Mouse (Mus musculus) C2C12 (cell line): ENCODE measurements around the gene Ttll7. TPM values are rescaled to one million over a fixed set of nuclear protein-coding genes. Genes with fewer than 3 reads are reported as not detected.

Source experiments
- H3K27me3 ChIP-seq: one replicate; pipeline ENCODE4 v1.6.1; 2011; ENCODE audit not compliant: control insufficient read depth, insufficient read depth, insufficient read length
- H3K36me3 ChIP-seq: one replicate; pipeline ENCODE4 v1.6.1; 2011; ENCODE audit not compliant: control insufficient read depth, insufficient read depth
- H3K4me3 ChIP-seq: one replicate; pipeline ENCODE4 v1.5.1; 2011; ENCODE audit warnings: mild to moderate bottlenecking, control low read depth; ENCODE audit not compliant: poor library complexity, insufficient read depth, severe bottlenecking
- H3K79me2 ChIP-seq: one replicate; pipeline ENCODE4 v1.6.1; 2011; ENCODE audit not compliant: control insufficient read depth, insufficient read depth
- H3K79me3 ChIP-seq: one replicate; pipeline ENCODE4 v1.6.1; 2011; ENCODE audit warnings: low read depth, control low read depth
- H3ac ChIP-seq: one replicate; pipeline ENCODE3; 2011; ENCODE audit warnings: low read depth; ENCODE audit not compliant: control insufficient read depth, insufficient read length
- CEBPB ChIP-seq: IDR thresholded peaks from one replicate; pipeline ENCODE4 v1.6.1; 2011; ENCODE audit warnings: low read depth, mild to moderate bottlenecking, control low read depth, moderate library complexity
- CTCF ChIP-seq: IDR thresholded peaks from one replicate; pipeline ENCODE4 v1.5.1; 2011; ENCODE audit not compliant: control insufficient read depth, insufficient read depth, insufficient read length
- FOSL1 ChIP-seq: IDR thresholded peaks from one replicate; pipeline ENCODE4 v1.8.0; 2011; ENCODE audit warnings: mild to moderate bottlenecking, low read length; ENCODE audit not compliant: poor library complexity, insufficient read depth, severe bottlenecking
- MAX ChIP-seq: IDR thresholded peaks from one replicate; pipeline ENCODE4 v1.6.1; 2011; ENCODE audit warnings: mild to moderate bottlenecking, control low read depth
- MYOD1 ChIP-seq: IDR thresholded peaks from one replicate; pipeline ENCODE4 v1.6.1; 2011; ENCODE audit warnings: low read depth; ENCODE audit not compliant: control insufficient read depth, insufficient read length
- MYOG ChIP-seq: IDR thresholded peaks from one replicate; pipeline ENCODE4 v1.6.1; 2011; ENCODE audit not compliant: control insufficient read depth, insufficient read length; ENCODE audit errors: extremely low read depth
- USF1 ChIP-seq: IDR thresholded peaks from one replicate; pipeline ENCODE4 v1.6.1; 2011; ENCODE audit warnings: low read depth, mild to moderate bottlenecking, control low read depth, moderate library complexity
- polyA plus RNA-seq: library from polyadenylated mRNA; unstranded; fragments of >200 nt; fragmentation: generic; extraction: Trizol; gene quantifications from one replicate; pipeline ENCODE4 v1.2.1, GENCODE M21; 2012; ENCODE audit warnings: missing spikeins

The Ttll7 gene
- polyA plus RNA-seq, 1 experiment: 6.4 TPM

DNA sequence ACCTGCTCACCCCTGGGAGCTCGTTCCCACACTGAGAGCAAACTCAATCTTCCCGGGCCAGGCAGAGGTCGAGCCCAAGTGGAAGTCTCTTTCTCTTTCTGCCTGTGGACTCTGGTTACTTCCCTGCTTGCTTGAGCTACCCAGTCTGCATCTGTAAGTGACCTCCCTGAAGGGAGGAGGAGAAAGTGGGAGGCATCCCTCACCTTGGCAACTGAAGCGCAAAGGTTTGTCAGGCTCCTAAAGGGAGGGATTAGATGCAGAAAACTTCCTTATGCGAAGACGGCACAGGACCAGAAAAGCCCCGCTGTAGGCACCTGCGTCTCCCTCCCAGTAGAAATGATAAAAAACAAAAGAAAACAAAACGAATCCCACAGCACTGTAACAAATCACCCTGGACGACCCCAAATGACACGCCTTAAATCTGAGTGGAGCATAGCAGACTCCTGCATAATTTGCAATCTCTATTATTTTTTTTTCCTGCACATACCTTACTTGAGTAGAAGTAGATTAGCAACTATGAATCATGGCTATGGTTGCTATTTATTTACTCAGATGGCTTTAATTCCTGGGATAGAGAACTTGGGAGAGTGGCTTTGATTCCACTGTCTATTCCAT, 178.2 kb downstream of the Ttll7 start:
- H3ac ChIP-seq: no peak overlapping the region
- no peak for TF ChIP-seq CEBPB
- no peak for TF ChIP-seq MAX
- TF ChIP-seq USF1: no peak
- TF ChIP-seq FOSL1: no peak
- no peak for TF ChIP-seq MYOD1
- TF ChIP-seq MYOG: no peak
- TF ChIP-seq CTCF: no peak
- no peaks in the 10 kb centered on the region for H3K36me3 ChIP-seq
- no peaks in the 10 kb centered on the region for H3K79me2 ChIP-seq
- no peaks in the 10 kb centered on the region for H3K27me3 ChIP-seq
- no peak overlapping the region for H3K4me3 ChIP-seq
- H3K79me3 ChIP-seq: no peaks in the 10 kb centered on the region

Other genes starting within 250 kb of the Ttll7 start
- gene Dnase2b, start 236.8 kb upstream of the Ttll7 start, polyA plus RNA-seq: not detected
- not detected for gene 4930503B20Rik, start 201.1 kb upstream of the Ttll7 start, polyA plus RNA-seq
- 0.06 TPM for gene Samd13, start 166.8 kb upstream of the Ttll7 start, polyA plus RNA-seq
- 15.1 TPM for gene Prkacb, start 39.4 kb upstream of the Ttll7 start, polyA plus RNA-seq